Mouse (Mus musculus) kidney, adult 2 months (tissue): ENCODE measurements around the gene Faap20.

ENCODE experiments used
- CTCF ChIP-seq: fragments of 200-500 bp; conservative IDR thresholded peaks from 2 replicates; pipeline ENCODE4 v1.5.1; 2011; ENCODE audit warnings: low read depth, mild to moderate bottlenecking, control low read depth, low read length, moderate library complexity, mixed read lengths; ENCODE audit not compliant: insufficient read depth, insufficient read length
- POLR2A ChIP-seq: fragments of 200-500 bp; IDR thresholded peaks from one replicate; pipeline ENCODE4 v1.6.1; 2011; ENCODE audit warnings: low read depth, low read length, control low read depth

DNA sequence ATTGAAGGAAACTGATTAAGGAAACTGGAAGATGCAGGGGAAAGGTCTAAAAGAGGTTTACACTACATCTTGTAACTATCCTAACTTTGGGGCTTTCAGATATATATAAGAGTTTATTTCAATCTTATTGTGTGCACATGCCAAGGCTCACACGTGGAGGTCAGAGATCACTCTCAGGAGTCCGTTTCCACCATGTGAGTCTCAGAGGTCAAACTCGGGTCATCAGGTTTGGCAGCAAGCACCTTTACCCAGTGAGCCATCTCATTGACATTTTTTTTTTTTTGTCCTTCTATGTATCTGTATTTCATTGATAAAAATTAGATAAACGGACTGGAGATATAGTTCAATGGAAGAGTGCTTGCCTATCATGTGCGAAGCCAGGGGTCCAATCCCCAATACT, 21.1 kb upstream of the Faap20 start:
- TF ChIP-seq CTCF (no peak), POLR2A (no peak)
